Mouse (Mus musculus) kidney, embryonic 16.5 days (tissue): Measurements from ENCODE around the gene Ccdc163. TPM values are rescaled to one million over a fixed set of nuclear protein-coding genes. Genes with fewer than 3 reads are reported as not detected.
"Not testable (repeated sequence)": the region's sequence is repeated elsewhere in the genome, so short reads cannot be mapped to it uniquely, and the experiment has no call there.

Experiments used
- ATAC-seq: fragments of 200-750 bp; cut with Nextera tagmentation; 2 replicates; pipeline ENCODE4 v1.8.0; 2017; ENCODE audit warnings: moderate TSS enrichment; ENCODE audit not compliant: low FRiP score, low TSS enrichment
- H3K27ac ChIP-seq: fragments of 300-500 bp; sonication (generic); 2 replicates; pipeline ENCODE4 v1.5.1; 2014; ENCODE audit warnings: low read length
- H3K27me3 ChIP-seq: fragments of 300-500 bp; sonication (generic); 2 replicates; pipeline ENCODE4 v1.6.1; 2014; ENCODE audit warnings: low read length, control low read depth, mixed read lengths; ENCODE audit not compliant: insufficient read depth
- H3K36me3 ChIP-seq: fragments of 300-500 bp; sonication (generic); 2 replicates; pipeline ENCODE4 v1.6.1; 2014; ENCODE audit warnings: low read length, control low read depth, mixed read lengths; ENCODE audit not compliant: insufficient read depth
- H3K4me1 ChIP-seq: fragments of 300-500 bp; sonication (generic); 2 replicates; pipeline ENCODE4 v1.6.1; 2014; ENCODE audit warnings: low read length, control low read depth, mixed read lengths; ENCODE audit not compliant: insufficient read depth
- H3K4me2 ChIP-seq: fragments of 300-500 bp; sonication (generic); replicated peaks from 2 replicates; pipeline ENCODE4 v1.6.1; 2014; ENCODE audit warnings: low read depth, low read length
- H3K4me3 ChIP-seq: fragments of 300-500 bp; sonication (generic); 2 replicates; pipeline ENCODE4 v1.5.1; 2014; ENCODE audit warnings: mild to moderate bottlenecking, low read length
- H3K9ac ChIP-seq: fragments of 300-500 bp; sonication (generic); replicated peaks from 2 replicates; pipeline ENCODE4 v1.6.1; 2014; ENCODE audit warnings: low read length
- H3K9me3 ChIP-seq: fragments of 300-500 bp; sonication (generic); 2 replicates; pipeline ENCODE4 v1.6.1; 2016; ENCODE audit warnings: low read length, control low read depth
- WGBS: fragments of 180-500 bp; shearing (Covaris S2); extraction: QIAGEN DNeasy Blood & Tissue Kit; methylation state at CpG from one replicate; pipeline ENCODE4 v1.1.7; 2014; 5-methylcytosine and 5-hydroxymethylcytosine counted together
- polyA plus RNA-seq: library from polyadenylated mRNA; unstranded; fragments of >200 nt; fragmentation: Nextera tagmentation; extraction: Ambion mirVana; gene quantifications from 2 replicates; pipeline ENCODE4 v1.2.1, GENCODE M21; 2015

Gene Ccdc163
- polyA plus RNA-seq, result 28.8 and 40.2 TPM in 2 replicates

- no peaks in the 10 kb centered on the region for H3K9me3 ChIP-seq
- peak within 1 kb of the TSS; percentile 1; the same call in 1 of the 2 replicates for H3K27ac ChIP-seq
- peak; percentile 99 for ATAC-seq
- H3K9ac ChIP-seq, result peak within 1 kb of the TSS; percentile 78
- peaks cover 7% of the 10 kb centered on the region; the same call in 1 of the 2 replicates for H3K36me3 ChIP-seq
- under 1% methylated on average over 29 of the region's 29 CpGs for WGBS
- peaks cover 9% of the 10 kb centered on the region for H3K4me1 ChIP-seq
- H3K4me2 ChIP-seq, result peak within 1 kb of the TSS; percentile 85
- no peaks in the 10 kb centered on the region for H3K27me3 ChIP-seq
- peak within 1 kb of the TSS; percentile 77 for H3K4me3 ChIP-seq
These were observed at the start of gene Ccdc163, which contains the start of gene Mmachc for GRCm38 (mm10) chr4:116708201-116708764. Gene Ccdc163, plus strand, starts transcription at chr4:116708509. Gene Mmachc, minus strand, starts transcription at chr4:116708406.

DNA sequence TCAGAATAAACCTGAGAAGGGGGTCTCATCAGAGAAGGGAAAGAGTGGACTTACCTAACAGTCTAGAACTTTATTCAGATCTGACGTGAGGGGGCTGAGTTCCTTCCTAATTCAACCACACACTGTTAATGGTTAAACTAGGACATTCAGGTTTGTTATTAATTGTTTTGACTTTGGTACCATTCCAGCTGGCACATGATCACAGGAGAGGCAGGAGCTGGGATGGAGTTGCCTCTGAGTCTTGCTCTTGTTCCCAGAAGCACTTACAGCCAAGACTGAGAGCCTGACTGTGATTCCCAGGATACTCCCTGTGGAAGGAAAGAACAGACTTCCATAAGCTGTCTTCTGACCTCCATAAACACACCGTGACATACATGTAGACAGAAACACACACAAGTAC is 48.8 kb upstream of the Ccdc163 start:
- no peaks in the 10 kb centered on the region for H3K9me3 ChIP-seq
- peak overlapping the region; percentile 36 for H3K27ac ChIP-seq
- no peaks in the 10 kb centered on the region for H3K27me3 ChIP-seq
- H3K4me3 ChIP-seq, result no peak overlapping the region
- H3K4me1 ChIP-seq, result peaks cover 8% of the 10 kb centered on the region
- H3K9ac ChIP-seq, result no peak overlapping the region
- ATAC-seq, result peak; percentile 68; the same call in 1 of the 2 replicates
- 47% methylated on average over 2 of the region's 2 CpGs for WGBS
- peak overlapping the region; percentile 7; the same call in 1 of the 2 replicates for H3K4me2 ChIP-seq
- no peaks in the 10 kb centered on the region for H3K36me3 ChIP-seq

DNA sequence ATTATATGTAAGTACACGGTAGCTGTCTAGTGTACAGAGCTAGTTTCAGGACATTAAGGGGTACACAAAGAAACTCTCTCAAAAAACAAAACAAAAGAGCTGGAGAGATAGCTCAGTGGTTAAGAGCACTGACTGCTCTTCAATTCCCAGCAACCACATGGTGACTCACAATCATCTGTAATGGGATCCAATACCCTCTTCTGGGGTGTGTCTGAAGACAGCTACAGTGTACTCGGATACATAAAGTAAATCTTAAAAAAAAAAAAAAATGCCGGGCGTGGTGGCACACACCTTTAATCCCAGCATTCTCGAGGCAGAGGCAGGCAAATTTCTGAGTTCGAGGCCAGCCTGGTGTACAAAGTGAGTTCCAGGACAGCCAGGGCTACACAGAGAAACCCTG is 48.4 kb upstream of the Ccdc163 start:
- H3K4me2 ChIP-seq, H3K4me1 ChIP-seq, ATAC-seq, H3K9ac ChIP-seq, H3K9me3 ChIP-seq, H3K36me3 ChIP-seq, H3K4me3 ChIP-seq, H3K27me3 ChIP-seq: not testable (repeated sequence)
- WGBS, result 77% methylated on average over 6 of the region's 6 CpGs
- peak overlapping the region; percentile 16 for H3K27ac ChIP-seq

DNA sequence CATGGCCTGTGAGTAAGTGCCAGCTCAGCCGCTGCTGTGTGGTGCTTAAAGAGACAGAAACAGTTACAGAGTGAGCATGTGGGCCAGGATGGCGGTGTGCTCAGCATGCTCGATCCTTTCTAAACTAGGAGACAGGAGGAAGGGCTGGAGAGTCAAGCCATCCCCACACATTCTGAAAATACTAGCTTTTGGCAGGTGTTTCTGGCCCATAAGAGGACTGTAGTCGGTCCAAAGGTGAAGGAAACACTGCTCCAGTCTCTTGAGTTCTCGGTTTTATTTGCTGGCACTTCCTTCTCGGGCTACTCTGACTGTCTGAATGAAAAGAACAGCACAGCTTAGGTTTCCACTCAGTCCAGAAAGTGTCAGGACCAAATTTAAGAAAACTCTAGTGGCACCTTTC is 47.5 kb upstream of the Ccdc163 start:
- no peak overlapping the region for H3K4me3 ChIP-seq
- no peak overlapping the region for H3K4me2 ChIP-seq
- no peaks in the 10 kb centered on the region for H3K36me3 ChIP-seq
- no peak for ATAC-seq
- no peaks in the 10 kb centered on the region for H3K27me3 ChIP-seq
- H3K9me3 ChIP-seq, result no peaks in the 10 kb centered on the region
- H3K9ac ChIP-seq, result no peak overlapping the region
- H3K27ac ChIP-seq, result no peak overlapping the region
- WGBS, result 74% methylated on average over 6 of the region's 6 CpGs
- H3K4me1 ChIP-seq, result peaks cover 5% of the 10 kb centered on the region

DNA sequence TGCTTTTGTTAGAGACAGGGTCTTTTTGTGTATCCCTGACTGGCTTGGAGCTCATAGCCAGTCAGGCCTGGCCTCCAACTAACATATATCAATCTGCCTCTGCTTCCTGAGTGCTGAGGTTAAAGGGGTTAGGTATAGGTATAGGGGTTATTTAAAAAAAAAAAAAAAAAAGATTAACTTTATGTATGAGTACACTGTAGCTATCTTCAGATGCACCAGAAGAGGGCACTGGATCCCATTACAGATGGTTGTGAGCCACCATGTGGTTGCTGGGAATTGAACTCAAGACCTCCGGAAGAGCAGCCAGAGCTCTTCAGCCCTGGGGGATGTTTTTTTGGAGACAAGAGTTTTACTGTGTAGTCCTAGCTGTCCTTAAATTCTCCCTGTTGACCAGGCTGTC is 46.3 kb upstream of the Ccdc163 start:
- no peak overlapping the region for H3K27ac ChIP-seq
- H3K36me3 ChIP-seq, result no peaks in the 10 kb centered on the region
- H3K9me3 ChIP-seq, result no peaks in the 10 kb centered on the region
- no peak overlapping the region for H3K9ac ChIP-seq
- 83% methylated on average over 1 of the region's 1 CpGs for WGBS
- H3K4me3 ChIP-seq, result no peak overlapping the region
- ATAC-seq, result no peak
- H3K27me3 ChIP-seq, result no peaks in the 10 kb centered on the region
- peaks cover 4% of the 10 kb centered on the region for H3K4me1 ChIP-seq
- no peak overlapping the region for H3K4me2 ChIP-seq

- Histone ChIP-seq H3K27me3 (no peaks in the 10 kb centered on the region), H3K9ac (no peak overlapping the region), H3K4me2 (no peak overlapping the region), H3K36me3 (no peaks in the 10 kb centered on the region), H3K4me3 (no peak overlapping the region), H3K27ac (no peak overlapping the region), H3K4me1 (no peaks in the 10 kb centered on the region), H3K9me3 (no peaks in the 10 kb centered on the region)
- WGBS, result 54% methylated on average over 4 of the region's 4 CpGs
- ATAC-seq, result no peak
These were observed 41.7 kb upstream of the Ccdc163 start for GRCm38 (mm10) chr4:116666625-116667024.

- peak overlapping the region; percentile 49; the same call in 1 of the 2 replicates for H3K27ac ChIP-seq
- ATAC-seq, result 0 out of 2 replicates have a peak, but pooled peaks have one; percentile 27
- WGBS, result 50% methylated on average over 3 of the region's 3 CpGs
These were observed 40.2 kb upstream of the Ccdc163 start for GRCm38 (mm10) chr4:116668145-116668544.

DNA sequence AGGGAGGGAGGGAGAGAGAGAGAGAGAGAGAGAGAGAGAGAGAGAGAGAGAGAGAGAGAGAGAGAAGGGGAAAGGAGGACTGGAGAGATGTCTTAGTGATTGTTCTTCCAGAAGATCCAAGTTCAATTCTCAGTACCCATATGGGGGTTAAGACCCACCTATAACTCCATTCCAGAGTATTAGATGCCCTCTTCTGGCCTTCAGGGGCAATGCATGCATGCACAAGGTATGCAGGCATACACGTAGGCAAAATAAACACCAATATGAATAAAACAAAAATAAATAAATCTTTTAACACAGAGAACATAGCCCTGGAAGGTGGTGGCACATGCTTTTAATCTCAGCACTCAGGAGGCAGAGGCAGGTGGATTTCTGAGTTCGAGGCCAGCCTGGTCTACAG is 39.0 kb upstream of the Ccdc163 start:
- ATAC-seq, result no peak
- Histone ChIP-seq H3K4me3 (no peak overlapping the region), H3K36me3 (no peaks in the 10 kb centered on the region), H3K27me3 (no peaks in the 10 kb centered on the region), H3K27ac (no peak overlapping the region), H3K9ac (no peak overlapping the region), H3K4me1 (no peaks in the 10 kb centered on the region), H3K9me3 (no peaks in the 10 kb centered on the region), H3K4me2 (no peak overlapping the region)
- WGBS, result 55% methylated on average over 2 of the region's 2 CpGs

More at GRCm38 (mm10) chr4:116668145-116668544, 40.2 kb upstream of the Ccdc163 start:
- no peaks in the 10 kb centered on the region for H3K4me1 ChIP-seq
- H3K36me3 ChIP-seq, result no peaks in the 10 kb centered on the region
- no peak overlapping the region for H3K4me2 ChIP-seq
- H3K9me3 ChIP-seq, result no peaks in the 10 kb centered on the region
- H3K4me3 ChIP-seq, result no peak overlapping the region
- H3K9ac ChIP-seq, result no peak overlapping the region
- H3K27me3 ChIP-seq, result no peaks in the 10 kb centered on the region

GRCm38 (mm10) chr4:116672785-116673184 is 35.5 kb upstream of the Ccdc163 start:
- 41% methylated on average over 2 of the region's 2 CpGs for WGBS
- Histone ChIP-seq H3K4me1 (no peaks in the 10 kb centered on the region), H3K4me2 (no peak overlapping the region), H3K27me3 (no peaks in the 10 kb centered on the region), H3K4me3 (no peak overlapping the region), H3K27ac (no peak overlapping the region), H3K36me3 (no peaks in the 10 kb centered on the region), H3K9ac (no peak overlapping the region), H3K9me3 (no peaks in the 10 kb centered on the region)
- ATAC-seq, result peak; percentile 74

GRCm38 (mm10) chr4:116674761-116675160 is 33.5 kb upstream of the Ccdc163 start:
- H3K27me3 ChIP-seq, H3K9me3 ChIP-seq, H3K4me1 ChIP-seq, H3K4me2 ChIP-seq, ATAC-seq, H3K36me3 ChIP-seq, H3K9ac ChIP-seq, H3K27ac ChIP-seq, H3K4me3 ChIP-seq: not testable (repeated sequence)
- 90% methylated on average over 6 of the region's 6 CpGs for WGBS
